Mouse (Mus musculus): ENCODE measurements at regions not wholly inside any gene's neighbourhood (a gene's known extent, or its start where the extent isn't known, plus 50 kb on each side); places are given as distances from the start of the nearest gene placed in this dataset.

DNA sequence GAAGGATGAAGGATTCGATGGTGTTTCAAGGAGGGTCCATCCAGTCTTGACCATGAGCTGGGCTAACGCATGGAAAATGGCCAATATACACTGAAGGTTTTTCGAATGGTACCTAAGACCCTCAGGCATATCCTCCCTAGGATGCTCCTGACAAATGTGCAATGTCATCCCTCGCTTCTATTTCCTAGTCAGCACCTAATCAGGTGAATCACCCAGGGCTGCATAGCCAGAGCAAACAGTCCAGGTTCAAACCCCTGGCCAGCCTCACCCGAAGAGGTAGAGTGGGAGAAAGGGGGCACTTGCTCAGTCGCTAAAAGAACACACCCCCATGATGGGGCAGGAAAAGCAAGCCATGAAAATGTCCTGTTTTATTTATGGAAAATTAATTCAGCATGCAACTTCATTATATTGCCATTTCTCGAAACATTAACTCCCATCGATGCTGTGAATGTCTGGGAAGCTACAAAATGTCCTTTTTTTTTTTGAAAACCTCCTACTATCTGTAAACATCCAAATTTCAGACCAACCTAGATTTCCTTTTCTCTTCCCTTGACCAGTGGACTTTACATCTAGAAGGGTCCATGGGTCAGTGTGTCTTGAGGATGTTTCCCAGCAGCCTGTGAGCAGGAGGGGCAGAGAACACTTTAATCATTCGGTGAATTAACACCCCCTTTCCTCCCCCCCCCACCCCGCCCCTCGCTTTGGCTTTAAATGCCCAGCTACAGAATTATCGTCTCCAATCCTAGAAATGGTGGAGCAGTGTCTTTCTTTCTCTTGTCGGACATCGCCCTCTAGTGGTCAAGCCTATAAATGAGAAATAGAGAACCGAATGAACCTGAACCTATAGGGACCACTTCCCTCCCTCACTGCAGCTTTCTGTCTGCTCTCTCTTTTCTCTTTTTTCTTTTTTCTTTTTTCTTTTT is 68.8 kb upstream of the Il12b start:
- TF ChIP-seq USF2 (conservative IDR thresholded peaks at IDR 0.05; ENCODE audit: low read depth, low read length) = no peak
- TF ChIP-seq CTCF (conservative IDR thresholded peaks at IDR 0.05 in 1 of 2, IDR thresholded peaks at IDR 0.05 in 1 of 2; ENCODE audit: low read depth in 2 of 2, low read length in 2 of 2) = peak; percentile 61 to 89
- TF ChIP-seq EP300 (IDR thresholded peaks at IDR 0.05; ENCODE audit: low read length) = no peak
- TF ChIP-seq MYC (IDR thresholded peaks at IDR 0.05; ENCODE audit: low read depth, low read length) = no peak
- TF ChIP-seq POLR2AphosphoS2 (IDR thresholded peaks at IDR 0.05; ENCODE audit: low read depth, low read length) = no peak
- peak; percentile 82 for TF ChIP-seq SMC3 (IDR thresholded peaks at IDR 0.05; ENCODE audit: low read depth, low read length)
- TF ChIP-seq ELF1 (IDR thresholded peaks at IDR 0.05; ENCODE audit: low read depth, low read length) = no peak
- no peak for TF ChIP-seq POLR2A (IDR thresholded peaks at IDR 0.05; ENCODE audit: low read depth, low read length)
- TF ChIP-seq GABPA (IDR thresholded peaks at IDR 0.05; ENCODE audit: insufficient replicate concordance, low read depth, low read length) = no peak

Measured in CH12.LX (cell line).